Mouse (Mus musculus): ENCODE measurements around the gene Cel.

DNA sequence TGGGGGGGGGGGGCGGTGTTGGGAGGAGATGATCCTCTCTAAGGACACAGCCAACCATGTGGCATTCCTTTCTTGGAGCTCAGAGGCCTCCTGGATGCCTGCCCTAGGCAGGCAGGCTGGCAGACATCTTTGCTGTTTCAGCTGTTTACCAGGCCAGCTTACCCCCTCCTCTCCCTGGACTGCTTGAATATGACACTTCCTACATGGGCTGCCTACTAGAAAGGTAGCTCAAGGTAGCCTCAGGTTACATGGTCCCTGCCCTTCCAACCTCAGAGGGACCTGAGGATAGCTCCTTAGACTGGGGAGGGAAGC is 24.4 kb downstream of the Cel start:
- TF ChIP-seq CTCF (IDR thresholded peaks at IDR 0.05; ENCODE audit: borderline replicate concordance, insufficient read depth, low read length) (no peak), POLR2A (IDR thresholded peaks at IDR 0.05; ENCODE audit: low read depth, low read length) (no peak)

Data from embryonic fibroblast, embryonic 13.5 days (primary cell).